Mouse (Mus musculus): Measurements from ENCODE around the gene Fgd6. TPM values are rescaled to one million over a fixed set of nuclear protein-coding genes. Genes with fewer than 3 reads are reported as not detected.

Fgd6 gene
- polyA plus RNA-seq, 1 experiment from 2014 or later: 5.0 TPM

- Histone ChIP-seq H3K27ac (ENCODE audit: low read depth) (no peak overlapping the region), H3K4me2 (ENCODE audit: low read length) (no peak overlapping the region), H3K9ac (ENCODE audit: low read length) (no peak overlapping the region), H3K9me3 (ENCODE audit: control insufficient read depth, low read length) (no peaks in the 10 kb centered on the region), H3K36me3 (ENCODE audit: control insufficient read depth, insufficient read depth, low read length) (peaks cover 65% of the 10 kb centered on the region), H3K27me3 (replicated peaks; ENCODE audit: control insufficient read depth, insufficient read depth, low read length) (no peaks in the 10 kb centered on the region), H3K4me1 (replicated peaks; ENCODE audit: control insufficient read depth, insufficient read depth, low read length) (no peaks in the 10 kb centered on the region), H3K4me3 (ENCODE audit: low read depth, low read length) (no peak overlapping the region)
- ATAC-seq (replicated peaks; ENCODE audit: low FRiP score, low TSS enrichment, low read depth): no peak
- WGBS: 91% methylated on average over 5 of the region's 5 CpGs
- no peak for DNase-seq (ENCODE audit: low spot score)
Observed at GRCm38 (mm10) chr10:94161051-94161765, 125.4 kb downstream of the Fgd6 start.

- H3K4me2 ChIP-seq (ENCODE audit: low read length): no peak overlapping the region
- H3K27ac ChIP-seq (ENCODE audit: low read depth): no peak overlapping the region
- peaks cover 71% of the 10 kb centered on the region for H3K36me3 ChIP-seq (ENCODE audit: control insufficient read depth, insufficient read depth, low read length)
- ATAC-seq (replicated peaks; ENCODE audit: low FRiP score, low TSS enrichment, low read depth) (no peak), DNase-seq (ENCODE audit: low spot score) (no peak)
- H3K9ac ChIP-seq (ENCODE audit: low read length): no peak overlapping the region
- no peaks in the 10 kb centered on the region for H3K4me1 ChIP-seq (replicated peaks; ENCODE audit: control insufficient read depth, insufficient read depth, low read length)
- no peak overlapping the region for H3K4me3 ChIP-seq (ENCODE audit: low read depth, low read length)
- 94% methylated on average over 7 of the region's 7 CpGs for WGBS
- no peaks in the 10 kb centered on the region for H3K9me3 ChIP-seq (ENCODE audit: control insufficient read depth, low read length)
- no peaks in the 10 kb centered on the region for H3K27me3 ChIP-seq (replicated peaks; ENCODE audit: control insufficient read depth, insufficient read depth, low read length)
Observed at GRCm38 (mm10) chr10:94162031-94162430, 126.2 kb downstream of the Fgd6 start.

GRCm38 (mm10) chr10:94164104-94164845 lies 128.5 kb downstream of the Fgd6 start:
- H3K27me3 ChIP-seq (replicated peaks; ENCODE audit: control insufficient read depth, insufficient read depth, low read length): no peaks in the 10 kb centered on the region
- WGBS: 79% methylated on average over 5 of the region's 5 CpGs

GRCm38 (mm10) chr10:94165426-94165825 lies 129.6 kb downstream of the Fgd6 start:
- ATAC-seq (replicated peaks; ENCODE audit: low FRiP score, low TSS enrichment, low read depth): no peak
- H3K9ac ChIP-seq (ENCODE audit: low read length): no peak overlapping the region
- no peaks in the 10 kb centered on the region for H3K4me1 ChIP-seq (replicated peaks; ENCODE audit: control insufficient read depth, insufficient read depth, low read length)
- peaks cover 79% of the 10 kb centered on the region for H3K36me3 ChIP-seq (ENCODE audit: control insufficient read depth, insufficient read depth, low read length)
- WGBS: 89% methylated on average over 16 of the region's 16 CpGs
- H3K27me3 ChIP-seq (replicated peaks; ENCODE audit: control insufficient read depth, insufficient read depth, low read length): no peaks in the 10 kb centered on the region
- no peak overlapping the region for H3K27ac ChIP-seq (ENCODE audit: low read depth)
- H3K4me3 ChIP-seq (ENCODE audit: low read depth, low read length): no peak overlapping the region
- no peak for DNase-seq (ENCODE audit: low spot score)
- H3K9me3 ChIP-seq (ENCODE audit: control insufficient read depth, low read length): peaks cover 8% of the 10 kb centered on the region
- H3K4me2 ChIP-seq (ENCODE audit: low read length): no peak overlapping the region

More at GRCm38 (mm10) chr10:94164104-94164845, 128.5 kb downstream of the Fgd6 start:
- 0 out of 2 replicates have a peak, but pooled peaks cover under 1% of the 10 kb centered on the region for H3K9me3 ChIP-seq (ENCODE audit: control insufficient read depth, low read length)
- H3K4me2 ChIP-seq (ENCODE audit: low read length): no peak overlapping the region
- H3K4me1 ChIP-seq (replicated peaks; ENCODE audit: control insufficient read depth, insufficient read depth, low read length): no peaks in the 10 kb centered on the region
- ATAC-seq (replicated peaks; ENCODE audit: low FRiP score, low TSS enrichment, low read depth) (no peak), DNase-seq (ENCODE audit: low spot score) (no peak)
- no peak overlapping the region for H3K9ac ChIP-seq (ENCODE audit: low read length)
- H3K4me3 ChIP-seq (ENCODE audit: low read depth, low read length): no peak overlapping the region
- H3K36me3 ChIP-seq (ENCODE audit: control insufficient read depth, insufficient read depth, low read length): peaks cover 73% of the 10 kb centered on the region
- H3K27ac ChIP-seq (ENCODE audit: low read depth): no peak overlapping the region

GRCm38 (mm10) chr10:94167051-94167750 lies 131.4 kb downstream of the Fgd6 start:
- peaks cover 87% of the 10 kb centered on the region for H3K36me3 ChIP-seq (ENCODE audit: control insufficient read depth, insufficient read depth, low read length)

GRCm38 (mm10) chr10:94171440-94172130 lies 135.8 kb downstream of the Fgd6 start:
- 55% methylated on average over 12 of the region's 12 CpGs for WGBS
- no peak for ATAC-seq (replicated peaks; ENCODE audit: low FRiP score, low TSS enrichment, low read depth)
- Histone ChIP-seq H3K4me1 (replicated peaks; ENCODE audit: control insufficient read depth, insufficient read depth, low read length) (no peaks in the 10 kb centered on the region; the same call in 1 of the 2 replicates), H3K9ac (ENCODE audit: low read length) (no peak overlapping the region), H3K36me3 (ENCODE audit: control insufficient read depth, insufficient read depth, low read length) (peaks cover 89% of the 10 kb centered on the region), H3K4me3 (ENCODE audit: low read depth, low read length) (no peak overlapping the region), H3K27ac (ENCODE audit: low read depth) (0 out of 2 replicates have a peak overlapping the region, but pooled peaks have one; percentile 7), H3K27me3 (replicated peaks; ENCODE audit: control insufficient read depth, insufficient read depth, low read length) (no peaks in the 10 kb centered on the region), H3K4me2 (ENCODE audit: low read length) (no peak overlapping the region), H3K9me3 (ENCODE audit: control insufficient read depth, low read length) (peaks cover 8% of the 10 kb centered on the region)
- DNase-seq (ENCODE audit: low spot score): no peak

More at GRCm38 (mm10) chr10:94167051-94167750, 131.4 kb downstream of the Fgd6 start:
- WGBS: 93% methylated on average over 11 of the region's 11 CpGs
- ATAC-seq (replicated peaks; ENCODE audit: low FRiP score, low TSS enrichment, low read depth): no peak
- Histone ChIP-seq H3K9ac (ENCODE audit: low read length) (no peak overlapping the region), H3K4me2 (ENCODE audit: low read length) (no peak overlapping the region), H3K9me3 (ENCODE audit: control insufficient read depth, low read length) (peaks cover 8% of the 10 kb centered on the region), H3K27me3 (replicated peaks; ENCODE audit: control insufficient read depth, insufficient read depth, low read length) (no peaks in the 10 kb centered on the region), H3K4me3 (ENCODE audit: low read depth, low read length) (no peak overlapping the region), H3K27ac (ENCODE audit: low read depth) (no peak overlapping the region), H3K4me1 (replicated peaks; ENCODE audit: control insufficient read depth, insufficient read depth, low read length) (no peaks in the 10 kb centered on the region; the same call in 1 of the 2 replicates)
- no peak for DNase-seq (ENCODE audit: low spot score)

GRCm38 (mm10) chr10:94172137-94172536 lies 136.3 kb downstream of the Fgd6 start:
- ATAC-seq (replicated peaks; ENCODE audit: low FRiP score, low TSS enrichment, low read depth): no peak
- Histone ChIP-seq H3K4me1 (replicated peaks; ENCODE audit: control insufficient read depth, insufficient read depth, low read length) (no peaks in the 10 kb centered on the region; the same call in 1 of the 2 replicates), H3K27ac (ENCODE audit: low read depth) (0 out of 2 replicates have a peak overlapping the region, but pooled peaks have one; percentile 2), H3K9ac (ENCODE audit: low read length) (no peak overlapping the region), H3K4me2 (ENCODE audit: low read length) (no peak overlapping the region), H3K4me3 (ENCODE audit: low read depth, low read length) (no peak overlapping the region), H3K36me3 (ENCODE audit: control insufficient read depth, insufficient read depth, low read length) (peaks cover 86% of the 10 kb centered on the region), H3K9me3 (ENCODE audit: control insufficient read depth, low read length) (peaks cover 8% of the 10 kb centered on the region), H3K27me3 (replicated peaks; ENCODE audit: control insufficient read depth, insufficient read depth, low read length) (no peaks in the 10 kb centered on the region)
- WGBS: 82% methylated on average over 11 of the region's 11 CpGs
- DNase-seq (ENCODE audit: low spot score): no peak

- Histone ChIP-seq H3K4me2 (ENCODE audit: low read length) (no peak overlapping the region), H3K9me3 (ENCODE audit: control insufficient read depth, low read length) (peaks cover 8% of the 10 kb centered on the region), H3K27ac (ENCODE audit: low read depth) (no peak overlapping the region), H3K4me1 (replicated peaks; ENCODE audit: control insufficient read depth, insufficient read depth, low read length) (no peaks in the 10 kb centered on the region; the same call in 1 of the 2 replicates), H3K9ac (ENCODE audit: low read length) (no peak overlapping the region), H3K4me3 (ENCODE audit: low read depth, low read length) (no peak overlapping the region), H3K36me3 (ENCODE audit: control insufficient read depth, insufficient read depth, low read length) (peaks cover 80% of the 10 kb centered on the region), H3K27me3 (replicated peaks; ENCODE audit: control insufficient read depth, insufficient read depth, low read length) (no peaks in the 10 kb centered on the region)
- DNase-seq (ENCODE audit: low spot score): no peak
- 85% methylated on average over 6 of the region's 6 CpGs for WGBS
- ATAC-seq (replicated peaks; ENCODE audit: low FRiP score, low TSS enrichment, low read depth): no peak
Observed at GRCm38 (mm10) chr10:94172706-94173105, 136.9 kb downstream of the Fgd6 start.
